In the genomic region with DNA sequence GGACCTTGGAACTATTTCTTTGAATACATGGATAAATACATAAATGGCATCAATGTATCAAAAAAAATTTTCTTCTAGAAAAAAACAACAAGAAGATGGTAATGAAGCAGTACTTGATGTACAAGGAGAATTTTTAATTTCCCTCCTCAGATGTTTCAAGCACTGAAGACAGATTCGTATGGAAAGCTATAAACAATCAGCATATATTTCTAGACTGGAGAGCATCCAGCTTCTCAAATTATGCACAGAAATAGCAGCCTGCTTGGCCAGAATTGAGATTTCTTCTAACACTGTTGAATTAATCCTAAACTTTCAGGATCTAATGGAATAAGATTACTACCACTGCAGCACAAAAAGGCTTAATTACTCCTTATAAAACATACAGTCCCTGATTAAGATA, we compare ENCODE assay signal across 27 mouse cellular contexts.
DNase-seq lines count a peak whose midpoint lies in the region; ATAC-seq and TF ChIP-seq lines count a peak whose summit lies in the region.
"Had no signal": no experiment of that assay in that cellular context is flagged by ENCODE, and none has a peak within 500 bp of the region (broad histone marks: within the 10 kb centered on the region; RNA-seq: fewer than 3 reads in every experiment).

No protein-coding gene starts in this region.

- H3K4me1 ChIP-seq in forebrain, postnatal 0 days (ENCODE audit: insufficient read depth), result no peaks in the 10 kb centered on the region; the same call in 1 of the 2 replicates
- no peaks in the 10 kb centered on the region for H3K4me1 ChIP-seq in forebrain, embryonic 15.5 days
- H3K4me1 ChIP-seq: heart, embryonic 10.5 days; heart, embryonic 13.5 days had no signal

- peak; percentile 38 for DNase-seq in forebrain, postnatal 0 days
- DNase-seq in left cerebral cortex, adult 11 months (ENCODE audit: low spot score), result peak; percentile 7
- DNase-seq in left cerebral cortex, adult 8-10 months (ENCODE audit: low spot score in 2 of 2), result no peak
- peak; percentile 8 for DNase-seq in right cerebral cortex, adult 18-20 months
- no peak for DNase-seq in right cerebral cortex, adult 2 months (ENCODE audit: low spot score in 2 of 2)
- DNase-seq in adrenal gland, adult 18-20 months (ENCODE audit: low spot score in 2 of 2), result no peak
- DNase-seq: adrenal gland, adult 2 months; adrenal gland, postnatal 14 days; B cell, adult 2 months; cerebellum, adult 18-20 months; cerebellum, adult 9-10 months; cerebellum, postnatal 14 days; gastrocnemius, postnatal 10 days; gastrocnemius, postnatal 36 days; heart, adult 2 months; heart, postnatal 14 days; heart, postnatal 4 days had no signal

- H3K9me3 ChIP-seq in forebrain, postnatal 0 days (ENCODE audit: low read length), result no peaks in the 10 kb centered on the region
- H3K9me3 ChIP-seq in forebrain, embryonic 15.5 days, result no peaks in the 10 kb centered on the region
- H3K9me3 ChIP-seq: G1E; heart, embryonic 10.5 days; heart, embryonic 13.5 days had no signal

- H3K27me3 ChIP-seq in forebrain, postnatal 0 days (ENCODE audit: insufficient read depth, low read length), result no peaks in the 10 kb centered on the region
- H3K27me3 ChIP-seq in forebrain, embryonic 15.5 days, result no peaks in the 10 kb centered on the region
- H3K27me3 ChIP-seq: CH12.LX; heart, embryonic 13.5 days had no signal

- H3K4me2 ChIP-seq in forebrain, postnatal 0 days (ENCODE audit: low read depth), result no peak overlapping the region
- H3K4me2 ChIP-seq in forebrain, embryonic 15.5 days (replicated peaks), result no peak overlapping the region
- H3K4me2 ChIP-seq: heart, embryonic 13.5 days; hindbrain, embryonic 14.5 days had no signal

- no peak overlapping the region for H3K4me3 ChIP-seq in forebrain, postnatal 0 days (ENCODE audit: low read depth, low read length)
- no peak overlapping the region for H3K4me3 ChIP-seq in forebrain, embryonic 15.5 days
- H3K4me3 ChIP-seq: heart, adult 2 months; heart, embryonic 10.5 days; heart, embryonic 13.5 days had no signal

- 43% methylated on average over 1 of the region's 1 CpGs for WGBS in forebrain, postnatal 0 days
- whole genome bisulfite sequencing in forebrain, embryonic 15.5 days, result 55% methylated on average over 1 of the region's 1 CpGs

- H3K9ac ChIP-seq in forebrain, postnatal 0 days, result no peak overlapping the region
- no peak overlapping the region for H3K9ac ChIP-seq in forebrain, embryonic 15.5 days (replicated peaks)
- H3K9ac ChIP-seq: heart, embryonic 13.5 days; hindbrain, embryonic 14.5 days had no signal

- no peak overlapping the region for H3K27ac ChIP-seq in forebrain, postnatal 0 days (ENCODE audit: low read depth, low read length)
- H3K27ac ChIP-seq in forebrain, embryonic 15.5 days (replicated peaks), result no peak overlapping the region
- H3K27ac ChIP-seq: heart, adult 2 months; heart, embryonic 10.5 days; heart, embryonic 13.5 days; hindbrain, embryonic 14.5 days; hindbrain, postnatal 0 days had no signal

- H3K36me3 ChIP-seq in forebrain, postnatal 0 days (ENCODE audit: insufficient read depth), result no peaks in the 10 kb centered on the region
- H3K36me3 ChIP-seq in forebrain, embryonic 15.5 days, result no peaks in the 10 kb centered on the region
- H3K36me3 ChIP-seq: G1E; heart, embryonic 10.5 days; heart, embryonic 13.5 days had no signal

- ATAC-seq in forebrain, postnatal 0 days, result peak; percentile 60
- no peak for ATAC-seq in forebrain, embryonic 15.5 days (replicated peaks)
- ATAC-seq: hindbrain, postnatal 0 days; inflammation-experienced regulatory T-cells, adult 6 months; intestine, embryonic 16.5 days; Patski had no signal

- TF ChIP-seq CTCF in forebrain, postnatal 0 days (IDR thresholded peaks at IDR 0.05; ENCODE audit: low read depth), result no peak

Comparison
In these comparisons a context has a peak if more than half of its experiments do, and no peak if none do; other contexts are left out.
1. DNase-seq: peak in forebrain, postnatal 0 days (single experiment), left cerebral cortex, adult 11 months (single experiment) and right cerebral cortex, adult 18-20 months (single experiment); none in left cerebral cortex, adult 8-10 months (0 of 2), right cerebral cortex, adult 2 months (0 of 2) and adrenal gland, adult 18-20 months (0 of 2).